Mouse (Mus musculus) lung, embryonic 14.5 days (tissue): ENCODE measurements around the gene Rab11a. TPM values are rescaled to one million over a fixed set of nuclear protein-coding genes. Genes with fewer than 3 reads are reported as not detected.
"Not testable (repeated sequence)": the region's sequence is repeated elsewhere in the genome, so short reads cannot be mapped to it uniquely, and the experiment has no call there.

Experiments used
- ATAC-seq: fragments of 200-750 bp; cut with Nextera tagmentation; 2 replicates; pipeline ENCODE4 v1.8.0; 2017; ENCODE audit warnings: mild to moderate bottlenecking, moderate TSS enrichment, moderate library complexity; ENCODE audit not compliant: insufficient read depth
- DNase-seq: peaks from one replicate; pipeline ENCODE4 v3.0.0-alpha.2; 2015
- H3K27ac ChIP-seq: fragments of 300-500 bp; sonication (generic); 2 replicates; pipeline ENCODE4 v1.5.1; 2014; ENCODE audit warnings: low read depth, mild to moderate bottlenecking, moderate library complexity
- H3K27me3 ChIP-seq: fragments of 300-500 bp; sonication (generic); 2 replicates; pipeline ENCODE4 v1.6.1; 2014; ENCODE audit warnings: low read length, control low read depth; ENCODE audit not compliant: insufficient read depth
- H3K36me3 ChIP-seq: fragments of 300-500 bp; sonication (generic); 2 replicates; pipeline ENCODE4 v1.6.1; 2014; ENCODE audit warnings: control low read depth; ENCODE audit not compliant: insufficient read depth
- H3K4me1 ChIP-seq: fragments of 300-500 bp; sonication (generic); 2 replicates; pipeline ENCODE4 v1.6.1; 2014; ENCODE audit warnings: antibody characterized with exemption, control low read depth; ENCODE audit not compliant: insufficient read depth
- H3K4me2 ChIP-seq: fragments of 300-500 bp; sonication (generic); 2 replicates; pipeline ENCODE4 v1.6.1; 2014; ENCODE audit warnings: mild to moderate bottlenecking
- H3K4me3 ChIP-seq: fragments of 300-500 bp; sonication (generic); 2 replicates; pipeline ENCODE4 v1.5.1; 2014; ENCODE audit warnings: low read depth, low read length
- H3K9ac ChIP-seq: fragments of 300-500 bp; sonication (generic); 2 replicates; pipeline ENCODE4 v1.6.1; 2014
- H3K9me3 ChIP-seq: fragments of 300-500 bp; sonication (generic); 2 replicates; pipeline ENCODE4 v1.6.1; 2016; ENCODE audit warnings: low read depth, low read length, control low read depth
- CTCF ChIP-seq: IDR thresholded peaks from 2 replicates; pipeline ENCODE4 v1.5.1; 2016; ENCODE audit warnings: antibody characterized with exemption, low read depth
- whole genome bisulfite sequencing: fragments of 180-500 bp; shearing (Covaris S2); extraction: QIAGEN DNeasy Blood & Tissue Kit; methylation state at CpG from one replicate; pipeline ENCODE4 v1.1.7; 2014; 5-methylcytosine and 5-hydroxymethylcytosine counted together
- polyA plus RNA-seq: library from polyadenylated mRNA; unstranded; fragments of >200 nt; fragmentation: Nextera tagmentation; extraction: Ambion mirVana; gene quantifications from 2 replicates; pipeline ENCODE4 v1.2.1, GENCODE M21; 2014

Gene Rab11a
- polyA plus RNA-seq, 1 experiment from 2014 or later, result 327 TPM

- H3K9me3 ChIP-seq, result no peaks in the 10 kb centered on the region
- TF ChIP-seq CTCF, result no peak
- WGBS, result 82% methylated on average over 3 of the region's 3 CpGs
- no peak overlapping the region for H3K4me2 ChIP-seq
- H3K4me1 ChIP-seq, result no peaks in the 10 kb centered on the region
- H3K9ac ChIP-seq, result no peak overlapping the region
- DNase-seq, result no peak
- no peak overlapping the region for H3K4me3 ChIP-seq
- H3K36me3 ChIP-seq, result peaks cover 20% of the 10 kb centered on the region; the same call in 1 of the 2 replicates
- no peaks in the 10 kb centered on the region for H3K27me3 ChIP-seq
- H3K27ac ChIP-seq, result peak overlapping the region; percentile 36; the same call in 1 of the 2 replicates
- no peak for ATAC-seq
Measured at GRCm38 (mm10) chr9:64731029-64731560, 6.5 kb downstream of the Rab11a start.

- Histone ChIP-seq H3K4me2 (no peak overlapping the region), H3K9me3 (no peaks in the 10 kb centered on the region), H3K27me3 (no peaks in the 10 kb centered on the region), H3K4me1 (no peaks in the 10 kb centered on the region), H3K36me3 (peaks cover 47% of the 10 kb centered on the region), H3K27ac (no peak overlapping the region), H3K4me3 (no peak overlapping the region), H3K9ac (no peak overlapping the region)
- no peak for DNase-seq
- no peak for TF ChIP-seq CTCF
- ATAC-seq, result no peak
- 93% methylated on average over 5 of the region's 5 CpGs for WGBS
Measured at GRCm38 (mm10) chr9:64726454-64726853, 11.1 kb downstream of the Rab11a start.

GRCm38 (mm10) chr9:64719526-64720163 is 17.9 kb downstream of the Rab11a start:
- no peak overlapping the region for H3K27ac ChIP-seq
- no peak overlapping the region for H3K4me2 ChIP-seq
- ATAC-seq (no peak), DNase-seq (no peak)
- TF ChIP-seq CTCF, result no peak
- H3K9me3 ChIP-seq, result no peaks in the 10 kb centered on the region
- H3K4me1 ChIP-seq, result no peaks in the 10 kb centered on the region
- no peak overlapping the region for H3K4me3 ChIP-seq
- H3K36me3 ChIP-seq, result peaks cover 31% of the 10 kb centered on the region; the same call in 1 of the 2 replicates
- 73% methylated on average over 5 of the region's 5 CpGs for WGBS
- H3K27me3 ChIP-seq, result no peaks in the 10 kb centered on the region
- no peak overlapping the region for H3K9ac ChIP-seq

GRCm38 (mm10) chr9:64710291-64710690 is 27.3 kb downstream of the Rab11a start:
- H3K4me2 ChIP-seq, ATAC-seq, H3K4me3 ChIP-seq, H3K4me1 ChIP-seq, DNase-seq, H3K9ac ChIP-seq, H3K9me3 ChIP-seq, H3K27ac ChIP-seq, H3K27me3 ChIP-seq: not testable (repeated sequence)
- peaks cover 17% of the 10 kb centered on the region for H3K36me3 ChIP-seq
- 89% methylated on average over 3 of the region's 5 CpGs for WGBS

DNA sequence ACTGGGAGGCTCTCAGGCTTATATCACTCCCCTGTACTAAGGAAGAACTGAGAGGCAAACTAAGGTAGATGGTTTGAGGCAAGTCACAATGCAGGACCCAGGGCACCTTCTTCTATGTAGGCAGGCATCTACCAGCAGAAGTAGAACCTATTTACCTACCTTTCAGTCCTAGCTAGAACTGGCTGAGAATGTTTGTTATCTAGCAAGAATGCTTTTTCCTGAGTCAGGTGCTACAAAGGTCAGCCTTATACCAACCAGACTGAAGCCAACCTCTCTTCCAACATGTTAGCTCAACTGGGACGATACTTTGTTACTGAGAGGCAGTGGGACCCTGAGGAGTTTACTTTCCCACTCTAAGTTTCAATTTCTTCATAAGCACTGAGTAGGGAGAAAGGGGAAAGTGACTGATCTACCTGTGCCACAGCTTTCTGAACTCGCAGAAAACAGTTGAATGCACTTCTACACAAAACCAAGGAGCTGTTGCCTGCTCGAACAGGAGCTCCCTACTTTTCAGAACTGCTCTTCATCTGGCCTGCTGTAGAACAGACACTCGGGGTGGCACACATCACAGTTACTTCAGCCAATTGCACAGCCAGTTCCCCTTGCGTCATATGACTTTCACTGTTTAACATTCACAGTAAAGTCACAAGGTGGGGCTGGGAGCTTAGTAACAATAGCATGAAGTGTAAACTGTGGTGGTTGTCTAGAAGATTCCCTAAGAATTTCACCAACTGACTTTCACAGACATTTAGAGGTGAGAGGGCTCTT is 33.3 kb downstream of the Rab11a start:
- H3K4me3 ChIP-seq, result no peak overlapping the region
- H3K4me1 ChIP-seq, result no peaks in the 10 kb centered on the region
- DNase-seq (no peak), ATAC-seq (no peak)
- no peaks in the 10 kb centered on the region for H3K9me3 ChIP-seq
- 64% methylated on average over 5 of the region's 5 CpGs for WGBS
- no peaks in the 10 kb centered on the region for H3K27me3 ChIP-seq
- no peak for TF ChIP-seq CTCF
- no peak overlapping the region for H3K4me2 ChIP-seq
- no peak overlapping the region for H3K9ac ChIP-seq
- H3K36me3 ChIP-seq, result peaks cover 15% of the 10 kb centered on the region
- no peak overlapping the region for H3K27ac ChIP-seq

DNA sequence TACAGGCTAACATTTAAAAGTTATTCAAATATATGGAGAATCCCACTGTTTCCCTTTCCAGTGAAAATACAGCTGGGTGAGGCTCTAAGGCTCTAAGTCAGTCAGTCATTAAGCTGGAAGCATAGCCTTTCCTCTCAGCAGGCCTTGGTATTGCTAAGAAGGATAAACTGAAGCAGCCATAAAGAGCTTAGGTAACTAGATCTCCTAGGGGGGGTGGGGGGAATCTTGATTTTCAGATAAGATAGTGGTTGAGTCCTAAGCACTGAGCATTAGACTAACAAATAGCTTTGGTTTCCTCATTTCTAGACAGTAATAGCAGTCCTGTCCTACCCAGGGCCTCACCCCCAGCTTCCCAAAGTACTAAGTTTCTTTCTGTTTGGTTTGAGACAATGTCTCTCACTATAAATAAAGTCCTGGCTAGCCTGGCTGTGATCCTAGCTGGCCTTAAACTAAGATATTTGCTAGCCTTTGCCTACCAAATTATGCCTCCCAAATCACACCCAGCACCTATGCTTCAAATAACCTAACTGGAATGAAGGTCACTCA is 34.1 kb downstream of the Rab11a start:
- H3K27ac ChIP-seq, result no peak overlapping the region
- peaks cover 15% of the 10 kb centered on the region for H3K36me3 ChIP-seq
- no peaks in the 10 kb centered on the region for H3K9me3 ChIP-seq
- DNase-seq (no peak), ATAC-seq (no peak)
- no peak for TF ChIP-seq CTCF
- no peaks in the 10 kb centered on the region for H3K4me1 ChIP-seq
- no peak overlapping the region for H3K4me2 ChIP-seq
- H3K9ac ChIP-seq, result no peak overlapping the region
- no peaks in the 10 kb centered on the region for H3K27me3 ChIP-seq
- H3K4me3 ChIP-seq, result no peak overlapping the region

DNA sequence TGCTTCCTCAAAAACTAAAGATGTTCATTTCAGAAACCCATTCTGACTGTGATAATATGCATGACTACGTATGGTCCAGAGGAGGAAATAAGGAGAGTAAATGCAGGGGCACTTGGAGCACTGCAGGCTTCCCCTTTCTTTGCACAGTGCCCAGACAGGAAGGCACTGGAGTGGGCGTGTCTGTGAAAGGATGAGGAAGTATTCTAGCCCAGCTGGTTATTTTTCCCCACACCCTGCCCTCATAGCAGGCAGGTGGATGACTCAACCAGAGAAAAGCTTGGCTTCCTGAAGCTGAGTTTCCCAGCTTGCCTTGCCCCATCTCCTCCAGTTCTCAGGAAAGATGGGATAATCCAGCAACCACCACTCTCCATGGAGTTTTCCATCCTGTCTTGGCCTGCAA is 34.6 kb downstream of the Rab11a start:
- Histone ChIP-seq H3K4me3 (no peak overlapping the region), H3K27me3 (no peaks in the 10 kb centered on the region), H3K4me2 (no peak overlapping the region), H3K4me1 (no peaks in the 10 kb centered on the region), H3K36me3 (peaks cover 14% of the 10 kb centered on the region), H3K9ac (no peak overlapping the region), H3K27ac (no peak overlapping the region), H3K9me3 (no peaks in the 10 kb centered on the region)
- DNase-seq, result peak; percentile 50
- no peak for ATAC-seq
- no peak for TF ChIP-seq CTCF
- 62% methylated on average over 2 of the region's 2 CpGs for WGBS
